Mouse (Mus musculus) kidney, postnatal 36 days (tissue): ENCODE results near the gene Cenpe.
"Not testable (repeated sequence)": the region's sequence is repeated elsewhere in the genome, so short reads cannot be mapped to it uniquely, and the experiment has no call there.

Experiments
- DNase-seq, 2 experiments: peaks; one replicate each; pipeline ENCODE4 v3.0.0; 2021 to 2022; ENCODE audit warnings: mixed read lengths in 2 of 2

Cenpe gene

GRCm38 (mm10) chr3:135211805-135212657, at the start of gene Cenpe:
Gene Cenpe, plus strand, starts transcription at chr3:135212537.
- DNase-seq, result peak; percentile 90 to 94

GRCm38 (mm10) chr3:135171898-135172446, 40.4 kb upstream of the Cenpe start:
- DNase-seq, result no peak

- peak in 1 of 2 experiments; percentile 1 for DNase-seq
These were observed 20.5 kb upstream of the Cenpe start for GRCm38 (mm10) chr3:135191861-135192260.

GRCm38 (mm10) chr3:135198051-135198450, 14.3 kb upstream of the Cenpe start:
- not testable (repeated sequence) for DNase-seq

DNA sequence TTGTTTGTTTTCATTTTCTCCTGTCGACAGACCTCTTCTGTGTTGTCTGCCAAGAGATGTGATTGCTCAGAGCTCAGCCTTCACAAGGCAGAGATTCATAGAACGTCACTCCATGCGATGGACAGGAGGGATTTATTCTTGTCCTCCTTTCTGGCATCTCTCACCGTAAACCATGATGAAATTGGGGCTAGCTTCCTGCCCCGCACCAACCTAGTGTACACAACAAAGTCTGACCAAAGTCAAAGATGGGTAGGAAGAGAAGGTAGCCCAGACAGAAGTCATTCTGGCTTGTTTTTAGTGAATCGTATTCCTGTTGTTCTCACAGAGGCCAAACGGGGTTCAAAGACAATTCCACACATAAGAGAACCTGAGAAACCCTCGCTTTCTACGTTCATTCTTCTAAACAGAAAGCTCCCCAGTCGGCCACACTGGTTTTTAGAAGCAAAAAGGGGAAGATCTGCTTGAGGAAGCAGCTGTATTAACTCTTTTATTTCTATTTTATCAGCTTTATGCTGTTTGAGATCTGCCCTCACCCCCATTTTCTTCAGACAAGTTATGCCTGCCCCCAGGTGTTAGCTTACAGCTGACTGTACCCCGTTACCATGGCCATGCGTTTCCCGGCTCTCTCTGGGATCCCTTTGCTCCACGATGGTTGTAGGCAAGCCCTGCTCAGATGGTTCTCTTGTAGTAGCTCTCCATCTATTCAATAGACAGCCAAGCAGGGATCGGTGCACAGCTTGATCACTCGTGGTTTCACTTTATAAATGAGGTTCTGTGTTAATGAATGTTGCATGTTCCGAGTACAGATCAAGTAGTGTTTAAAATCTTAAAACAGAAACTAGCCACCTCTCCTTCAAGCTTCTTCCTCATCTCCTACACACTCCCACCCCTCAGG, 11.7 kb upstream of the Cenpe start:
- DNase-seq, result no peak

DNA sequence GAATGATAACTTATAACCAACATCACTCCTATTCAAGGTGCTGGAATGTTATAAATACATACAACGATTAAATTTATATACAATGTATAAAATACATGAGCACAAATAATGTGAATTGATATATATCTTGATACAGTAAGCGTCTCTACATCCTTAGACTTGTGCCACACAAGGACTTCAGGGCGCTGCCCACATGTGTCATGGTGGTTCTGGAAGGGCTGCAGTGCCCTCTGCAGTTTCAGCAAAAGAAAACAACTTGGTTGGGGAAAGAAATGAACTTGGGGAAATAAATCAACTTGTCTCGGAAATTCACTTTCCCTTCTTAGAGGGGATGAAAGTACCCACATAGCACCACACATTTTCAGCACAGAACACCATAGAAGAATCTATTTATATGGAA, 5.7 kb upstream of the Cenpe start:
- DNase-seq, result peak; percentile 1 to 58

GRCm38 (mm10) chr3:135212658-135213350, 467 bp downstream of the Cenpe start:
- DNase-seq, result no peak

DNA sequence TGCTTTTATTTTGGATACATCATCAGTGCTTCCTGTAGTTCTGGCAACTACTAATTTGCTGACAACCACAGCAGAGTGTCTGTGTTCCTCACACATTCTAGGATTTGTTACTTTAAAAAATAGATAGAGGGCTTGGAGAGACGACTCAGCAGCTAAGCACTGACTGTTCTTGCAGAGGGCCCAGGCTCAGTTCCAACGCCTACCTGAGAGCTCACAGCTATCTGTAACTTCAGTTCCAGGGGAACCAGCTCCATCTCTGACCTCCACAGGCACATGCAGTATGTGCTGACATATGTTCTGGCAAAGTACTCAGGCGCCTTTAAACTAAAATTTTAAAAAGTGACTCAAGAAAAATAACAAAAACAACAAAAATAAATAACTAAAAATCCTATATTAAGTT, 19.7 kb downstream of the Cenpe start:
- no peak for DNase-seq

DNA sequence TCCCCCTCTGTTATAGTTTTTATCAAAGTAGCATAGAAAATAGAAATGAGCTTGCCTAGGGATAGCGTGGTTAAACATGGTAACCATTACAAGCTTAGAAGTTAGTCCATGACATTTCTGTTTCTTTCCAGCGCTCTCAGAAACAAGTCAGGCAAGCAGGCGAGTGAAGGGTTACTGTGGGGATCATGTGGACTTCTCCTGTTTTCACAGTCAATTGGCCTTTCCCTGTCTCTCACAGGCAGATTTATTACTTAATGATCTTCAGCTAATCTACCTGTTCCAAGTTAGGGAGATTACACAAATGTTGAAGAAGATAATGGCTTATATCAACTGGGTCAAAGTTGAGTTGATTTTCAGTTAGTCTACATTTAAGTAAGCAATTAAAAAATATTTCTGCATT, 20.1 kb downstream of the Cenpe start:
- DNase-seq, result no peak

GRCm38 (mm10) chr3:135245733-135246132, 33.4 kb downstream of the Cenpe start:
- peak in 1 of 2 experiments; percentile 16 for DNase-seq

- DNase-seq, result no peak
These were observed 34.5 kb downstream of the Cenpe start for GRCm38 (mm10) chr3:135246828-135247227.

DNA sequence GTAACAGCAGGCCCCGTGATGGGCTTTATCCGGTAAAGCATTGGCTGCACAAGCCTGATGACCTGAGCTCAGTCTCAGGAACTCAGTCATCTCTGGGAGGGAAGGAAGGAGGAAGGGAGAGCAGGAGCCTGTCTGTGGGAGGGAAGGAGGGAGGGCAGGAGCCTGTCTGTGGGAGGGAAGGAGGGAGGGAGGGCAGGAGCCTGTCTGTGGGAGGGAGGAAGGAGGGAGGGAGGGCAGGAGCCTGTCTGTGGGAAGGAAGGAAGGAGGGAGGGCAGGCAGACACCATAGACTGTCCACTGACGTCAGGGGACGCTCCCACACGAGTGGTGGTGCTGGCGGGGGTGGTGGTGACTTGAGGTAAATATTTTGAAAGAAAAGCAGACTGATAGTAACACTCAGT, 36.8 kb downstream of the Cenpe start:
- DNase-seq, result no peak

GRCm38 (mm10) chr3:135251825-135252224, 39.5 kb downstream of the Cenpe start:
- no peak for DNase-seq

- no peak for DNase-seq
These were observed 42.4 kb downstream of the Cenpe start for GRCm38 (mm10) chr3:135254784-135255183.

- DNase-seq, result no peak
These were observed 46.6 kb downstream of the Cenpe start for GRCm38 (mm10) chr3:135258919-135259318.

DNA sequence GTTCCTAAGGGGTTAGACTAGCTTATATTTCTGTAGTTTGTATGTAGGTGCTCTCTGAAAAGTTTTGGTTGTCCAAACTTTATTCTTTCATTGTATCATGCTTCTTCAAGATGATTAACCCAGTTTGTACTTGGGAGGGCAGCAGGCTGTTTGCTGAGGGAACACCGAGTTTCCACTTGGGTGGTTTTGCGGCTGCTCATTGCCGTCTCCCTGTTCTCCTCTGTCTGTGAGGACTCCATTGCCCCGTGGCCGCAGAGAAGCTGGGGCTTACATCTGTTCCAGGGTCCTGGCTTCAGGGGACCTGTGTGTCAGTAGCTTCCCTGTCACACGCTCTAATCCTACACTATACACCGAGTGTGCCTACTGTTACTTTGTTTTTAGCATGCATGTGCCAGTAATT, 47.9 kb downstream of the Cenpe start:
- peak; percentile 41 to 58 for DNase-seq

GRCm38 (mm10) chr3:135268616-135269015, 56.3 kb downstream of the Cenpe start:
- DNase-seq, result no peak

DNA sequence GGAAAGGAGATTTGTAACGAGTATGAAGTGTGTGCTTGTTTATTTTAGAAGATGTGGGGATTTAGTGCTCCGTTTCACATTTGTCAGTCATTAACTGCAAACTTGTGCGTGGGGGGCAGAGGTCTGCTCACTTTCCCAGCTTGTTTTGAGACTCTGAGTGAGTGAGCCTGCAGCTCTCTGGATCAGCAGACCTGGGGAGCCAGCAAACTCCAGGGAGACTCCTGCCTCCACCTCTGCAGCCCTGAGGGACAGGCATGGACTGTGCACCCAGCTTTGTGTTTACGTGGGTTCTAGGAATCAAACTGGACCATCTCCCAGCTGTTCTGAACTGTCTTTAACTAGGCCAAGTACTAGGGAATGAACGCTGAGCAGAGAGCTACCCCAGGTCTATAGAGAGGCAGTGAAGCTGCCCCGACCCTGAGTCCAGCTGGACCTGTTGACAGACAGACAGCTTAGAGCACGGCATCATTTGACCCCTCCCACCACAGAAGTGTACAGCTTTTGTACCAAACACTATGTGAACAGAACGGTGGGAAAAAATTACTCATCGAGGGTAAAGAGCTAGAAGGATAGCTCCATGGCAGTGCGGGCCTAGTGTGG, 57.2 kb downstream of the Cenpe start:
- DNase-seq, result peak; percentile 78 to 84

DNA sequence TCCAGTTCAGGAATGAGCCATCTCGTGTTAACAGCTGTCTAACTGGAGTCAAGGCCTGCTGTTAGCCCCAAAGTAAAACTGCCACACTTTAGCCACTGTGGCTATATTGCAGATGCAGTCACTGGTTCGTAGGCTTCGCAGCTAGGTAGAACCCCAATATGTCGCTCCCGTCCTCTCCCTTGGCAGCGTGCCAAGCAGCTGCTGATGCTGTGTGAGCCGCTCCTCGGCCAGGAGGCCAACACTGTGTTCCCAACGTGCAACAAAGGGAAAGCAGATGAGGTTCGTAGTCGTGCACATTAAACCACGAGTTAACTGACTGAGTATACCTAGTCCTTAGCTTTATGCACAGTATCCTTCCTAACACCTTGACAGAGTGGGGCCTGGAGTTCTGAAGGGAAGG, 60.3 kb downstream of the Cenpe start:
- no peak for DNase-seq

DNA sequence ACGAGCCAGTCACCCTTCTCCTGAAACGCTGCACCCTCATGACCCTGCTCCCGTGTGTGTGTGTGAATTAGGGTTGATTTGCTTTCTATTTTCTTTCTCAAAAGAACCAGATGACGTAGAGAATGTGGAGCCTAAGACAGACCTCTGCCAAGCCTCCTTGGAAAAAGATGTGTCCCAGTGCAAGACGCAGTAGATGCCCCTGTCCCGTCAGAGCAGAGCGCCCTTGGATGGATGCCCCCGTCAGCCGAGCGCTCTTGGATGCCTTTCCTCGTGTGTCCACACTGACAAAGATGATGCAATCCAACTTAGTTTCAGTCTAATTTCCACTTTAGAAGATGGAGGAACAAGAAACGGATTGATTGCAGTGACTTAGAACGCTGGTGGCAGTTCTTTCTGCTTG, 60.7 kb downstream of the Cenpe start:
- DNase-seq, result no peak

GRCm38 (mm10) chr3:135280160-135280559, 67.8 kb downstream of the Cenpe start:
- no peak for DNase-seq
